Mouse (Mus musculus) mammary gland, adult 2 months (tissue): ENCODE data around the gene Slc13a4. TPM values are rescaled to one million over a fixed set of nuclear protein-coding genes. Genes with fewer than 3 reads are reported as not detected.

Experiments
- polyA plus RNA-seq: library from polyadenylated mRNA; depleted of rRNA; stranded (reverse); fragments of >200 nt; gene quantifications from 2 replicates; pipeline ENCODE4 v1.2.3, GENCODE M21; 2012; ENCODE audit warnings: low replicate concordance; rRNA removed

The Slc13a4 gene
- polyA plus RNA-seq: 2.8 and 4.0 TPM in 2 replicates

DNA sequence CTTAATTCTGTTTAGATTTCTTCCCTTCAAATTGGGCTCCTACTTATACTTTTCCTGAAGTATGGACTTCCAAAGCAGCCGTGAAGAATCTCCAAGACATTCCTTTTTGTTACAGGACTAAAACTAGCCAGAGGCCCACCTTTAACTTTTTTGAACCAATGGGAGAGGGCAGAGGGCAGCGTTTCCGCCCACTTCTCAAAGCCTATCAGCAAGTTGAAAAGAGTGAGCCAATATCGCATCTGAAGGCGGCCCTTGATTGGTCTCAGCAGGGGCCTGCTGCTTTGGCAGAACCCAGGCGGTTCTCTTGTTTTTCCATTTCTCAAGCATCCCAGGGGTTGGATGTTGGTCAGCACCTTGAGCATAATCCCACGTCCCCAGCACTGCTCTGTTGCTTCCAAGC lies at the start of gene Slc13a4:
Gene Slc13a4, minus strand, starts transcription at position 95 of the 400 bp plus-strand sequence.

DNA sequence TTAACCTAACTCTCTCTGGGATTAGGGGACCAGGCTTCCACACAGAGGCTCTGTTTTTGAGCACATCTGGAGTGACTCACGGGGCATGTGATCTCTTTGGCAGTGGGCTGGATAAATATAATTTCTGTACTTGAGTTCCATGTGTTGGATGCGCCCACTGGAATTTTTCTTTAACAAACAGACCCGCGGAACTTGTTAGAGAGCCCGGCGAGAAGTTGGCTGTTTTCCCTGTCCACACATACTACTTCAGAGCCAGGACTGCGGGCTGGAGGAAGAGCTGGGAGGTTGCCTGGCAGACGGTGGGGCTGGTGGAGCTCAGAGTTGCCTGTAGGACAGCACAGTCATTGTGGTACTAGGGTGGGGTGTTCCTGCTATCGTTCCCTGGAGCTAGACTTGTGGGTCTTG lies 18.2 kb upstream of the Slc13a4 start, which contains the start of gene Fam180a:
Gene Fam180a, minus strand, starts transcription at position 31 of the 405 bp plus-strand sequence.

Other genes starting within 250 kb of the Slc13a4 start
- 9.8 and 15.2 TPM in 2 replicates for gene Cnot4, start 174.4 kb downstream of the Slc13a4 start, polyA plus RNA-seq
- 11.1 and 24.0 TPM in 2 replicates for gene Nup205, start 130.7 kb downstream of the Slc13a4 start, polyA plus RNA-seq
- 1.4 and 1.7 TPM in 2 replicates for gene Fam180a, start 18.0 kb upstream of the Slc13a4 start, polyA plus RNA-seq
- gene Mtpn, start 231.8 kb upstream of the Slc13a4 start, polyA plus RNA-seq: 27.2 and 118 TPM in 2 replicates